Mouse (Mus musculus) olfactory bulb, adult 2 months (tissue): Measurements from ENCODE around the gene Gnptg. TPM values are rescaled to one million over a fixed set of nuclear protein-coding genes. Genes with fewer than 3 reads are reported as not detected.

Source experiments
- H3K27ac ChIP-seq: fragments of 200-500 bp; 2 replicates; pipeline ENCODE4 v1.5.1; 2012; ENCODE audit warnings: low read depth, low read length; ENCODE audit not compliant: insufficient read depth
- H3K4me1 ChIP-seq: fragments of 200-500 bp; 2 replicates; pipeline ENCODE4 v1.6.1; 2012; ENCODE audit warnings: low read length; ENCODE audit not compliant: control insufficient read depth, insufficient read depth
- H3K4me3 ChIP-seq: fragments of 200-500 bp; 2 replicates; pipeline ENCODE4 v1.5.1; 2012; ENCODE audit warnings: mild to moderate bottlenecking, low read depth, low read length, moderate library complexity; ENCODE audit not compliant: insufficient read depth
- CTCF ChIP-seq: fragments of 200-500 bp; IDR thresholded peaks from 2 replicates; pipeline ENCODE4 v1.5.1; 2012; ENCODE audit warnings: low read depth, mild to moderate bottlenecking, low read length, moderate library complexity; ENCODE audit not compliant: insufficient read depth
- POLR2A ChIP-seq: fragments of 200-500 bp; IDR thresholded peaks from 2 replicates; pipeline ENCODE4 v1.6.1; 2012; ENCODE audit warnings: mild to moderate bottlenecking, low read depth, low read length, moderate library complexity; ENCODE audit not compliant: insufficient read depth
- WGBS: fragments of 180-500 bp; shearing (Covaris S2); methylation state at CpG from one replicate; pipeline ENCODE4 v1.1.7; 2018; 5-methylcytosine and 5-hydroxymethylcytosine counted together
- polyA plus RNA-seq: library from polyadenylated mRNA; stranded (reverse); fragments of >200 nt; gene quantifications from 2 replicates; pipeline ENCODE4 v1.2.4, GENCODE M21; 2012; ENCODE audit warnings: low replicate concordance; ENCODE audit not compliant: missing spikeins, insufficient read depth, insufficient read length

Gene Gnptg
- polyA plus RNA-seq, 1 experiment: not detected

GRCm38 (mm10) chr17:25210680-25211466, 29.1 kb downstream of the Gnptg start:
- Histone ChIP-seq H3K4me1 (peaks cover 8% of the 10 kb centered on the region), H3K27ac (no peak overlapping the region), H3K4me3 (no peak overlapping the region)
- TF ChIP-seq CTCF: no peak
- TF ChIP-seq POLR2A: no peak
- WGBS: 70% methylated on average over 15 of the region's 15 CpGs

- H3K4me1 ChIP-seq: peaks cover 8% of the 10 kb centered on the region
- H3K27ac ChIP-seq: no peak overlapping the region
- H3K4me3 ChIP-seq: no peak overlapping the region
- TF ChIP-seq POLR2A (no peak), CTCF (no peak)
- 93% methylated on average over 4 of the region's 4 CpGs for WGBS
Observed at GRCm38 (mm10) chr17:25210006-25210405, 29.9 kb downstream of the Gnptg start.

- TF ChIP-seq POLR2A: no peak
- TF ChIP-seq CTCF: no peak
Observed at GRCm38 (mm10) chr17:25202401-25202800, 37.5 kb downstream of the Gnptg start.

GRCm38 (mm10) chr17:25189091-25189490, 50.8 kb downstream of the Gnptg start:
- peak overlapping the region; percentile 97 for H3K4me3 ChIP-seq
- peaks cover 11% of the 10 kb centered on the region for H3K4me1 ChIP-seq
- 2% methylated on average over 16 of the region's 16 CpGs for WGBS
- TF ChIP-seq CTCF (no peak), POLR2A (no peak)
- H3K27ac ChIP-seq: no peak overlapping the region

More at GRCm38 (mm10) chr17:25202401-25202800, 37.5 kb downstream of the Gnptg start:
- Histone ChIP-seq H3K27ac (no peak overlapping the region), H3K4me3 (no peak overlapping the region), H3K4me1 (no peaks in the 10 kb centered on the region)
- WGBS: 88% methylated on average over 4 of the region's 4 CpGs

- TF ChIP-seq CTCF (no peak), POLR2A (peak; percentile 50)
- peaks cover 11% of the 10 kb centered on the region for H3K4me1 ChIP-seq
- H3K4me3 ChIP-seq: peak within 1 kb of the TSS; percentile 97
- WGBS: 1% methylated on average over 103 of the region's 104 CpGs
- H3K27ac ChIP-seq: 0 out of 2 replicates have a peak within 1 kb of the TSS, but pooled peaks have one; percentile 46
Observed at GRCm38 (mm10) chr17:25188150-25189031, 51.5 kb downstream of the Gnptg start, which contains the start of gene Unkl. TSS of gene Unkl (plus strand) at chr17:25188397.

- 4% methylated on average over 11 of the region's 11 CpGs for WGBS
- H3K4me1 ChIP-seq: peaks cover 11% of the 10 kb centered on the region
- H3K4me3 ChIP-seq: peak overlapping the region; percentile 97
- H3K27ac ChIP-seq: no peak overlapping the region
- TF ChIP-seq POLR2A: no peak
- TF ChIP-seq CTCF: no peak
Observed at GRCm38 (mm10) chr17:25187784-25188149, 52.2 kb downstream of the Gnptg start.

- WGBS: 6% methylated on average over 17 of the region's 17 CpGs
- no peak overlapping the region for H3K27ac ChIP-seq
- peak overlapping the region; percentile 85 for H3K4me3 ChIP-seq
- TF ChIP-seq CTCF (no peak), POLR2A (no peak)
- peaks cover 8% of the 10 kb centered on the region for H3K4me1 ChIP-seq
Observed at GRCm38 (mm10) chr17:25184961-25185360, 55.0 kb downstream of the Gnptg start.

GRCm38 (mm10) chr17:25184129-25184691, 55.7 kb downstream of the Gnptg start, which contains the start of gene BC003965:
TSS of gene BC003965 (plus strand) at chr17:25184554.
- peaks cover 5% of the 10 kb centered on the region for H3K4me1 ChIP-seq
- under 1% methylated on average over 50 of the region's 50 CpGs for WGBS

More at GRCm38 (mm10) chr17:25184129-25184691, 55.7 kb downstream of the Gnptg start, which contains the start of gene BC003965:
- Histone ChIP-seq H3K4me3 (peak within 1 kb of the TSS; percentile 85), H3K27ac (peak within 1 kb of the TSS; percentile 56)
- peak; percentile 71 for TF ChIP-seq POLR2A
- no peak for TF ChIP-seq CTCF

Other genes starting within 250 kb of the Gnptg start
- gene Cramp1l, start 224.3 kb downstream of the Gnptg start, polyA plus RNA-seq: not detected in 2 replicates
- gene Ift140, start 224.0 kb downstream of the Gnptg start, polyA plus RNA-seq: not detected in 2 replicates
- gene Tmem204, start 156.5 kb downstream of the Gnptg start, polyA plus RNA-seq: not detected in 2 replicates
- not detected in 2 replicates for gene Telo2, start 124.2 kb downstream of the Gnptg start, polyA plus RNA-seq
- gene Ptx4, start 119.4 kb downstream of the Gnptg start, polyA plus RNA-seq: not detected in 2 replicates
- gene Clcn7, start 106.7 kb downstream of the Gnptg start, polyA plus RNA-seq: not detected in 2 replicates
- not detected in 2 replicates for gene Ccdc154, start 77.7 kb downstream of the Gnptg start, polyA plus RNA-seq
- gene Gm38655, start 64.7 kb downstream of the Gnptg start, polyA plus RNA-seq: not detected in 2 replicates
- gene BC003965, start 55.6 kb downstream of the Gnptg start, polyA plus RNA-seq: not detected in 2 replicates
- gene Unkl, start 51.7 kb downstream of the Gnptg start, polyA plus RNA-seq: not detected in 2 replicates
- gene Tsr3, start within 50 bp of the Gnptg start, polyA plus RNA-seq: not detected in 2 replicates
- not detected in 2 replicates for gene Baiap3, start 16.2 kb upstream of the Gnptg start, polyA plus RNA-seq
- 452 TPM in 1 of 2 replicates, not detected in the other for gene Ube2i, start 34.5 kb upstream of the Gnptg start, polyA plus RNA-seq
- gene Prss34, start 58.3 kb upstream of the Gnptg start, polyA plus RNA-seq: not detected in 2 replicates
- not detected in 2 replicates for gene Prss28, start 68.5 kb upstream of the Gnptg start, polyA plus RNA-seq
- gene Prss29, start 78.5 kb upstream of the Gnptg start, polyA plus RNA-seq: not detected in 2 replicates
- not detected in 2 replicates for gene Tpsab1, start 105.4 kb upstream of the Gnptg start, polyA plus RNA-seq
- not detected in 2 replicates for gene Tpsb2, start 126.2 kb upstream of the Gnptg start, polyA plus RNA-seq
- not detected in 2 replicates for gene Tpsg1, start 129.1 kb upstream of the Gnptg start, polyA plus RNA-seq
- not detected in 2 replicates for gene Cacna1h, start 193.7 kb upstream of the Gnptg start, polyA plus RNA-seq
- not detected in 2 replicates for gene Tekt4, start 214.5 kb upstream of the Gnptg start, polyA plus RNA-seq